Mouse (Mus musculus): ENCODE results near the gene Pm20d1.

The Pm20d1 gene

GRCm38 (mm10) chr1:131830971-131831641, 33.9 kb downstream of the Pm20d1 start:
- DNase-seq, result no peak

- DNase-seq, result no peak
Observed at GRCm38 (mm10) chr1:131837035-131837434, 39.9 kb downstream of the Pm20d1 start.

GRCm38 (mm10) chr1:131838542-131838941, 41.4 kb downstream of the Pm20d1 start:
- DNase-seq, result no peak

DNA sequence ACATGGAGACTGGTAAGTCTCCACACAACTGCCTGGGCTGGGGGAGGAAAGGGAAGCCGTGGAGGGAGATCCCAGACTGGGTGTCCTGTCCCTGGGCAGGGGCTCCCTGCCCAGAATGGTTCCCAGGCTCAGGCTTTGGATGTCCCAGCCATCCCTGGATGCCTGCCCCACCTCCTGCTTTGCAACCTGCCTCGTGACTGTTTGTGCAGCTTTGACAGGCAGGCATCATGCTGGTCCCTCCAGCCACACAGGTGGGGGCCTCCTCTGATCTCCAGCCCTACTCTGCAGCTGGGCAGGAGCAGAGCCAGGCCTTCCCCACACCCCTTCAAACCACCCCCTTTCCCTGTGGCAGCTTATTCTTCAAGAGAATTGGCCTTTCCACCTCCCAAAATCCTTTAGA, 42.1 kb downstream of the Pm20d1 start:
- DNase-seq, result no peak

GRCm38 (mm10) chr1:131842221-131842620, 45.0 kb downstream of the Pm20d1 start:
- no peak for DNase-seq

DNA sequence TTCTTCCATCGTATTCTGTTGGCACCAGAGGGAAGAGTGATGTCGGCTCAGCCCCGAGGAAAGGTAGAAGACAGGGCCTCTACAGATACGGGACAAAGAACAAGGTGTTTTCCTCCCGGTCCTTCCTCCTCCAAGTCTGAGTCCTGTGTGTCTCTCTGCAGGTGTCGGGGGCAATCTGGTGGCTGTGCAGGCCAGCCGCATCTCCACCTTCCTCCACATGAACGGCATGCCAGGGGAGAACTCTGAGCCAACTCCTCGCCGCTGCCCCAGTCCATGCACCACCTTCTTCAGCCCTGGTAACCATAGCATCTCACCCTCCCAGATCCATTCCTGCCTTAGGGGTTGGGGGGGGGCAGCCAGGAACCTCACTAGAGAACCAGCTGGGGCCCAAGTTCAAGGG, 46.6 kb downstream of the Pm20d1 start:
- DNase-seq, result no peak

DNA sequence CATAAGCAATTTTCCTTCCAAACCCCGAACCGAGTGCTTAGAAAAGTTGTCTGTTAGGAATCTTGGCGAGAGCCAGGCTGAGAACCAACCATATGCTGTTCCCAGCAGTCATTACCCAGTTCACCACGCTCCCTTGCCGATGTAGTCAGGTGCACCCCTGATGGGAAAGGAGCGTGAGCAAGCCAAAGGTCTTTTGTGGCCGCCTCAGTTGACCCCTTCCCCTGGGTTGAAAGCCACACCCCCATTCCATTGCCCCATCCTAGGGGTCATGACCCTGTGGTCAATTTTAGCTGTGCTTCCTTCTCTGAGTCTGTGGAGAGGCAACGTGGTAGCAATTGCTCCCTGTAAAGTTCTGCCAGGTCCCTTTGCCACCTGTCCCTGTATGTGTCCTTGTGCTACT, 47.7 kb downstream of the Pm20d1 start:
- DNase-seq, result no peak

DNA sequence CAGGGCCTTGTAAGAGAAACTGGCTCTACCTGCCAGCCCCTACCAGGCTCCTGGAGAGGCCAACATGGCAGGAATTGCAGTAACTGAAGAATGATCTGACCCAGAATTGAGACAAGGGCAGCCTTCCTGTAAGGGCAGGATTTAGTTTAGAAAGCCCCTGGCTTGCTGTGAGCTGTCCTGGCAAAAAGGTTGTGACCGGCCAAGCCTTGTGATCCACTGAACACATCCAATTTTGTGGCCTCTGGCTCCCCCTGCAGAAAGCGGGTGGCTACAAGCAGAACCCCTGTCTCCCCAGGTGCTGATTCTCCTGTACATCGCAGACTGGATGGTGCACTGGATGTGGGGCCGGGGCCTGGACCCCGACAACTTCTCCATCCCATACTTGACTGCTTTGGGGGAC, 49.1 kb downstream of the Pm20d1 start:
- peak; percentile 56 for DNase-seq

DNA sequence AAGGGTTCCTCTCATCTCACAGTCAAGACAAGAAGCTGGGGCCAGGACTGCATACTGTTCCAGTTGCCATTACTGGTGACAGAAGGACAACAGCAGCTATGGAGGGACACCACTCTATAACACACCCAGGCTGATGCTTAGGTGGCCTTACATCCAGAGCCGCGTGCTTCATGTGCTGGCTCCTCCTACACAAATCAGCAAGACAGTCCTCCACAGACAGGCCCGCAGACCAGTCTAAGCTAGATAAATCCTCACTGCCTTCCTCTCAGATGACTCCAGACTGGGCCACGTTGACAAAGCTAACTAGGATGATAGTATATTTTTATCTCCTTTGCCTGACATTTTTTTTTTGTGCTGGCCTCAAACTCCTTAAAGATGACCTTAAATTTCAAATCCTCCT, 64.6 kb downstream of the Pm20d1 start:
- no peak for DNase-seq

- DNase-seq, result no peak
Observed at GRCm38 (mm10) chr1:131865596-131865995, 68.4 kb downstream of the Pm20d1 start.

- DNase-seq, result no peak
Observed at GRCm38 (mm10) chr1:131866304-131866999, 69.3 kb downstream of the Pm20d1 start.

DNA sequence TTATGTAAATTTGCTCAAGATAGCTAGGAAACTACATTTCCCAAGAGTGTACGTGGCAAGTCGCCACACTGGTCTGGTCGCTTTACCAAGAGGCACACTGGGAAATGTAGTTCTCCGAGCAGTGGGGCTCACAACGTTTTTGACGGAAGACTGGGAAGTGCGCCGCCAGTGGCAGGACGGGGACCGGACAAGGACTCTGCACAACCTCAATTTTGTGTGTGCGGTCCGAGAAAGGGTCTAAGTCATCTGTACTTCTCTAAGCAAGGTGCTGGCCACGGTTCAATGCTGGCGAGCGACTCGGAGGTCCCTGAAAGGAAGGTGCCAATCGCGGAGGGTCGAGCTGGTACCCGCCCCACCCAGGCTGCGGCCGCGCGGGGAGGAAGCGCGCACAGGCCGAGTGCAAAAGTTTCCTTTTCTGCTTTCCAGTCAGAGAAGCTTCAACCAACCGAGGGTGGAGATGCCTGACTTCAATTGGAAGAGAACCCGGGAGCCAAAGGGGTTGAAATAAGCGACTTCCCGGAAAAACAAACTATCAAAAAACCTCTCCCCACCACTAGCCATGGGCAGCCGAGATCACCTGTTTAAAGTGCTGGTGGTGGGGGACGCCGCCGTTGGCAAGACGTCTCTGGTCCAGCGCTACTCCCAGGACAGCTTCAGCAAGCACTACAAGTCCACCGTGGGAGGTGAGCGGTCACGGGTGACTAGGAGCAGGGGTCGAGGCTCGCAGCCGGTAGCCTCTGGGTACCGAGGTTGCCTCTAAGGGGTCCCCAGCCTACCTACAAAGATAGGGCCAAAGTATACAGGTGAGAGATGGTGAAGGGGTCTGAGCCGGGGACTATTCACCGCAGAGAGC, 70.1 kb downstream of the Pm20d1 start, which contains the start of gene Rab29:
Gene Rab29 (plus strand): TSS at position 132 of the 853 bp plus-strand sequence.
- peak; percentile 95 for DNase-seq

- DNase-seq, result no peak
Observed at GRCm38 (mm10) chr1:131867946-131868290, 70.7 kb downstream of the Pm20d1 start.

- no peak for DNase-seq
Observed at GRCm38 (mm10) chr1:131869561-131869960, 72.4 kb downstream of the Pm20d1 start.
